Mouse (Mus musculus): ENCODE measurements at regions not wholly inside any gene's neighbourhood (a gene's known extent, or its start where the extent isn't known, plus 50 kb on each side); places are given as distances from the start of the nearest gene placed in this dataset.

- Histone ChIP-seq H3K4me1 (peaks cover 5% of the 10 kb centered on the region; the same call in 1 of the 2 replicates), H3K9ac (replicated peaks) (no peak overlapping the region), H3K27me3 (no peaks in the 10 kb centered on the region), H3K36me3 (no peaks in the 10 kb centered on the region), H3K4me3 (no peak overlapping the region), H3K9me3 (no peaks in the 10 kb centered on the region), H3K27ac (replicated peaks) (no peak overlapping the region), H3K4me2 (replicated peaks) (no peak overlapping the region)
- ATAC-seq (ENCODE audit: low FRiP score, low read depth), result no peak
- 92% methylated on average over 1 of the region's 1 CpGs for WGBS
Observed at GRCm38 (mm10) chr10:37349261-37349660, 210.5 kb upstream of the Marcks start.

DNA sequence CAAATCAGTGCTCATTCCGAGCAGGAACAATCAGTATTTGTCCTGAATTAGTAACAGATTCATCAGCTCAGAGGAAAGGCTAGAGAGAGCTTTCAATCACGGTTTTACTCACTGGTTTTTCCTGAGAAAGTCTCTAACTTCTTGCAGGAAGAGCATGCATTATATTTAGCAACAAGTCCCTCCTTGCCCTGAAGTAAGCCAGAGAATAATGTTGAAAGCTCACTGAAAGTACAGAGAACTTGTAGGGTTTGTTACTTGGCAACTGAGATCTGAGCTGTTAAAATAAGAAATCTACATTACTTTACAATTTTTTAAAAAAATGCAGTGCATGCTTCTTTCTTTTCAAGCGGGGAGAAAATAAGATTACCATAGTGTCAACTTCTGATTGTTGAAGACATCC lies 209.7 kb upstream of the Marcks start:
- Histone ChIP-seq H3K36me3 (no peaks in the 10 kb centered on the region), H3K27me3 (no peaks in the 10 kb centered on the region), H3K9me3 (no peaks in the 10 kb centered on the region), H3K4me3 (no peak overlapping the region), H3K27ac (replicated peaks) (no peak overlapping the region), H3K4me1 (peaks cover 5% of the 10 kb centered on the region; the same call in 1 of the 2 replicates), H3K4me2 (replicated peaks) (no peak overlapping the region), H3K9ac (replicated peaks) (no peak overlapping the region)
- ATAC-seq (ENCODE audit: low FRiP score, low read depth), result no peak
- WGBS, result 27% methylated on average over 3 of the region's 3 CpGs

DNA sequence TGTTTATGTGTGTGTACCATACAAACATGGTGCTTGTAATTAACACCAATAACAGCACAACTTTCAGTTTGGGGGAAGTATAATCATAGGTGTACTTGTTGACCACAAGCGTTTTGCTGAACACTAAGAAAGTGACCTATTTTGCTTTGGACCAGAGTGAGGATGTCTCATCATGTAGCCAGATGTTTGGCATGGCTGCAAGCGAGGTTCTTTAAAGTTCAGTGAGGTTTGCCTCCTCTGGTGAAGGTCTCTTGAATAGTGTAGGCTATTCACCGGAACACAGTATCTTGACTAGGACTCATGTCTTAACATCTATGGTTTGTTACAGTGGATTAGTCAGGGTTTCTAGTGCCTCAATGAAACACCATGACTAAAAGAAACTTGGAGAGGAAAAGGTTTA lies 208.9 kb upstream of the Marcks start:
- Histone ChIP-seq H3K36me3 (no peaks in the 10 kb centered on the region), H3K9me3 (no peaks in the 10 kb centered on the region), H3K4me3 (no peak overlapping the region), H3K27me3 (no peaks in the 10 kb centered on the region), H3K27ac (replicated peaks) (no peak overlapping the region), H3K9ac (replicated peaks) (no peak overlapping the region), H3K4me2 (replicated peaks) (no peak overlapping the region), H3K4me1 (peaks cover 5% of the 10 kb centered on the region; the same call in 1 of the 2 replicates)
- no peak for ATAC-seq (ENCODE audit: low FRiP score, low read depth)
- 93% methylated on average over 3 of the region's 3 CpGs for WGBS

DNA sequence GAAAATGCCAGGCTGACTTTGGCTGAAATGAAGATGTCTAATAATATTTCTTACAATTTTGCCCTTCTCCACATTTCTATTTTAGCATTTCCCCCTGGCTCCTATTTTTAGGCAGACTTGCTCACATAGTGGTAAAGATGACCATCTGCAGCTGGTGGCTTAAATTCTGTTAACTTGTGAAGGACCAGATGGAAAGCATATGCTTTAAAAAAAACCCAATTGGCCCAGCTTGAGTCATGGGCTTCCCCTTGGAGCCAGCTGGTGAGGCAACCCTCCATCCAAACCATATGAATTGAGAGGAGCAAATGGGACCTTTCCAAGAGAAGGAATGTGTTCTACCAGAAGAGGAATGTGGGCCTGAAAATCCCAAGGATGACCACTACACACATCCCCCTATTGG lies 204.0 kb upstream of the Marcks start:
- H3K4me3 ChIP-seq, result no peak overlapping the region
- no peaks in the 10 kb centered on the region for H3K36me3 ChIP-seq
- H3K4me1 ChIP-seq, result no peaks in the 10 kb centered on the region
- H3K9ac ChIP-seq (replicated peaks), result no peak overlapping the region
- no peaks in the 10 kb centered on the region for H3K9me3 ChIP-seq
- H3K27me3 ChIP-seq, result no peaks in the 10 kb centered on the region
- no peak overlapping the region for H3K4me2 ChIP-seq (replicated peaks)
- no peak for ATAC-seq (ENCODE audit: low FRiP score, low read depth)
- no peak overlapping the region for H3K27ac ChIP-seq (replicated peaks)

GRCm38 (mm10) chr10:37339658-37340057 lies 200.9 kb upstream of the Marcks start:
- no peak overlapping the region for H3K9ac ChIP-seq (replicated peaks)
- no peak overlapping the region for H3K4me3 ChIP-seq
- H3K36me3 ChIP-seq, result no peaks in the 10 kb centered on the region
- H3K9me3 ChIP-seq, result no peaks in the 10 kb centered on the region
- 89% methylated on average over 3 of the region's 3 CpGs for WGBS
- no peak overlapping the region for H3K4me2 ChIP-seq (replicated peaks)
- H3K27ac ChIP-seq (replicated peaks), result no peak overlapping the region
- no peak for ATAC-seq (ENCODE audit: low FRiP score, low read depth)
- H3K27me3 ChIP-seq, result no peaks in the 10 kb centered on the region
- no peaks in the 10 kb centered on the region for H3K4me1 ChIP-seq

GRCm38 (mm10) chr10:37338073-37338912 lies 199.6 kb upstream of the Marcks start:
- H3K4me3 ChIP-seq, result no peak overlapping the region
- H3K36me3 ChIP-seq, result no peaks in the 10 kb centered on the region
- no peaks in the 10 kb centered on the region for H3K4me1 ChIP-seq
- no peaks in the 10 kb centered on the region for H3K27me3 ChIP-seq
- no peaks in the 10 kb centered on the region for H3K9me3 ChIP-seq
- no peak overlapping the region for H3K4me2 ChIP-seq (replicated peaks)
- H3K9ac ChIP-seq (replicated peaks), result no peak overlapping the region
- ATAC-seq (ENCODE audit: low FRiP score, low read depth), result no peak
- WGBS, result 73% methylated on average over 4 of the region's 4 CpGs
- no peak overlapping the region for H3K27ac ChIP-seq (replicated peaks)

GRCm38 (mm10) chr10:37337172-37337620 lies 198.5 kb upstream of the Marcks start:
- no peak overlapping the region for H3K27ac ChIP-seq (replicated peaks)
- no peak overlapping the region for H3K9ac ChIP-seq (replicated peaks)
- H3K4me2 ChIP-seq (replicated peaks), result no peak overlapping the region
- 85% methylated on average over 3 of the region's 3 CpGs for WGBS
- no peaks in the 10 kb centered on the region for H3K27me3 ChIP-seq
- no peak overlapping the region for H3K4me3 ChIP-seq
- H3K9me3 ChIP-seq, result no peaks in the 10 kb centered on the region
- no peaks in the 10 kb centered on the region for H3K4me1 ChIP-seq
- no peaks in the 10 kb centered on the region for H3K36me3 ChIP-seq
- no peak for ATAC-seq (ENCODE audit: low FRiP score, low read depth)

DNA sequence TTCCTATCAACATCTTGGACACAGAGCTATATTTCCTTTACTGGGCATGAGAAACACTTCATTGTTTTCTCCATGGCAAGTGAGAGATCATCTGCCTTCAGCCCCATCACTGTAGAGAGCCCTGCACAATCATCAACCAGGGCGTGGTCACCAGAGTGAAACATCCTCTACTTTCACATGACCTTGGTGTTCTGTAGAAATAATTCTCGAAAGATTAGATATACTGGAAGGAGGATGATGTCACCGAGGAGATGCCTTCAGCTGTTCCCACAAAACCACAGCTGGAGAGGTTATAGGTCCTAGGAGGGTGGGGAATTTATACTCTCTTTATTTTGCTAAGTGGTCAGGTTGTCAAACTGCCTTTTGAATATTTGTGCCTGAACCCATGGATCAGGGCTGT lies 196.4 kb upstream of the Marcks start:
- Histone ChIP-seq H3K9me3 (no peaks in the 10 kb centered on the region), H3K27me3 (no peaks in the 10 kb centered on the region), H3K9ac (replicated peaks) (no peak overlapping the region), H3K4me3 (no peak overlapping the region), H3K4me1 (no peaks in the 10 kb centered on the region), H3K27ac (replicated peaks) (no peak overlapping the region), H3K36me3 (no peaks in the 10 kb centered on the region), H3K4me2 (replicated peaks) (no peak overlapping the region)
- WGBS, result 82% methylated on average over 3 of the region's 3 CpGs
- ATAC-seq (ENCODE audit: low FRiP score, low read depth), result no peak

DNA sequence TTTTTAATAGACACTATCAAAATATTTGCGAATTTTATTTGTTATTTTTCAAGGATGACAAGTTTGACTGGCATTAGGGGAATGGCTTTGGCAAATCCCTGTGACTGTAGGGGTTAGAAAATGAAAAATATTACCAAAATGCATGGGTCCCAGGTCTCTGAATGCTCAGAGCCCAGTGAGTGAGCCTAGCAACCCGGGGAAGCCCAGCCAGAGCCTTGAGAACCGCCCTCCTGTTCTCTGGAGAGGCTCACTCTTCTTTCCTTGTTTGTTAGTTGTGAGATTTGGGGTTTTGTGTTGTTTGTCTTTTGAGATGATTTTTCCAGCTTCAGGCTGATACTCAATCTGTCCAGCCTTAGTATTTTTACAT lies 187.4 kb upstream of the Marcks start:
- H3K36me3 ChIP-seq, result no peaks in the 10 kb centered on the region
- WGBS, result 72% methylated on average over 3 of the region's 3 CpGs

GRCm38 (mm10) chr10:37325514-37326167 lies 186.9 kb upstream of the Marcks start:
- WGBS, result 75% methylated on average over 6 of the region's 6 CpGs
- no peaks in the 10 kb centered on the region for H3K9me3 ChIP-seq
- no peaks in the 10 kb centered on the region for H3K27me3 ChIP-seq
- H3K4me2 ChIP-seq (replicated peaks), result no peak overlapping the region
- H3K36me3 ChIP-seq, result no peaks in the 10 kb centered on the region
- H3K9ac ChIP-seq (replicated peaks), result no peak overlapping the region
- H3K4me3 ChIP-seq, result no peak overlapping the region
- no peak overlapping the region for H3K27ac ChIP-seq (replicated peaks)
- H3K4me1 ChIP-seq, result 0 out of 2 replicates have a peak, but pooled peaks cover 4% of the 10 kb centered on the region
- ATAC-seq (ENCODE audit: low FRiP score, low read depth), result no peak

More for the DNA sequence above, 187.4 kb upstream of the Marcks start:
- Histone ChIP-seq H3K27me3 (no peaks in the 10 kb centered on the region), H3K9ac (replicated peaks) (no peak overlapping the region), H3K27ac (replicated peaks) (no peak overlapping the region), H3K4me2 (replicated peaks) (no peak overlapping the region), H3K4me1 (0 out of 2 replicates have a peak, but pooled peaks cover 4% of the 10 kb centered on the region), H3K9me3 (no peaks in the 10 kb centered on the region), H3K4me3 (no peak overlapping the region)
- no peak for ATAC-seq (ENCODE audit: low FRiP score, low read depth)

GRCm38 (mm10) chr10:37323689-37324088 lies 185.0 kb upstream of the Marcks start:
- no peak overlapping the region for H3K9ac ChIP-seq (replicated peaks)
- no peaks in the 10 kb centered on the region for H3K9me3 ChIP-seq
- no peaks in the 10 kb centered on the region for H3K27me3 ChIP-seq
- no peak for ATAC-seq (ENCODE audit: low FRiP score, low read depth)
- H3K36me3 ChIP-seq, result no peaks in the 10 kb centered on the region
- no peak overlapping the region for H3K4me2 ChIP-seq (replicated peaks)
- H3K4me3 ChIP-seq, result no peak overlapping the region
- H3K4me1 ChIP-seq, result 0 out of 2 replicates have a peak, but pooled peaks cover 4% of the 10 kb centered on the region
- 45% methylated on average over 1 of the region's 1 CpGs for WGBS
- H3K27ac ChIP-seq (replicated peaks), result no peak overlapping the region

DNA sequence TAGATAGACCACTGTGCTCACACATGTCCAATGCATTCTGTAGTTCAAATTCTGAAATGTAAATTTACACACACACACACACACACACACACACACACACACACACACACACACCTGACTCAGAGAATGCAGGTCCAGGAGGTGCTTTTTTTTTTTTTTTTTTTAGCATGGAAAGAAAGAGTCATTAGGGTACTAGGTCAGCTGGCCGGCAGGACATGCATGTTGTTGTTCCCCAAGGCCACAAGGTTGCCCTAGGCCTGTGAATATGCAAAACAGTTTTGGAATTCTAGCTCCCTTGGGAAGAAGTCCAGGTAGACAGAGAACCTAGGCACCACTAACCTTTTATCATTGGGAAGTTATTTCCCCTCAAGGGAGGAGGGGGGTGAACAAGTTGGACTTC lies 184.1 kb upstream of the Marcks start:
- H3K4me1 ChIP-seq, result 0 out of 2 replicates have a peak, but pooled peaks cover 4% of the 10 kb centered on the region
- 88% methylated on average over 1 of the region's 1 CpGs for whole genome bisulfite sequencing
- H3K9me3 ChIP-seq, result no peaks in the 10 kb centered on the region
- H3K9ac ChIP-seq (replicated peaks), result no peak overlapping the region
- H3K27ac ChIP-seq (replicated peaks), result no peak overlapping the region
- no peak overlapping the region for H3K4me3 ChIP-seq
- H3K27me3 ChIP-seq, result no peaks in the 10 kb centered on the region
- no peak for ATAC-seq (ENCODE audit: low FRiP score, low read depth)
- H3K36me3 ChIP-seq, result no peaks in the 10 kb centered on the region
- H3K4me2 ChIP-seq (replicated peaks), result no peak overlapping the region

Data from midbrain, embryonic 12.5 days (tissue).